Mouse (Mus musculus) liver, embryonic 14.5 days (tissue): ENCODE results near the gene Bcl2l13. TPM values are rescaled to one million over a fixed set of nuclear protein-coding genes. Genes with fewer than 3 reads are reported as not detected.
A peak's percentile ranks its signal among the peaks of the same experiment; 100 is the strongest.

ENCODE experiments used
- ATAC-seq: fragments of 200-750 bp; cut with Nextera tagmentation; 2 replicates; pipeline ENCODE4 v1.8.0; 2017; ENCODE audit warnings: moderate number of reproducible peaks, mild to moderate bottlenecking, moderate library complexity; ENCODE audit not compliant: insufficient read depth
- DNase-seq, 3 experiments: peaks; one replicate each; pipeline ENCODE4 v3.0.0-alpha.2; 2012 to 2013; ENCODE audit warnings: low read depth in 3 of 3, low spot score in 3 of 3
- H3K27ac ChIP-seq: fragments of 300-500 bp; sonication (generic); 2 replicates; pipeline ENCODE4 v1.5.1; 2014; ENCODE audit warnings: moderate library complexity, mild to moderate bottlenecking, control low read depth, inconsistent platforms
- H3K27me3 ChIP-seq: fragments of 300-500 bp; sonication (generic); 2 replicates; pipeline ENCODE4 v1.6.1; 2014; ENCODE audit warnings: mild to moderate bottlenecking, low read length, moderate library complexity; ENCODE audit not compliant: control insufficient read depth, insufficient read depth
- H3K36me3 ChIP-seq: fragments of 300-500 bp; sonication (generic); replicated peaks from 2 replicates; pipeline ENCODE4 v1.6.1; 2014; ENCODE audit warnings: low read depth; ENCODE audit not compliant: control insufficient read depth, insufficient read depth
- H3K4me1 ChIP-seq, 2 experiments: fragments of 200-500 bp in 1 of 2; fragments of 300-500 bp in 1 of 2; sonication (generic) in 1 of 2; replicated peaks; 2 replicates each; pipeline ENCODE4 v1.6.1; 2012 to 2014; ENCODE audit warnings: antibody characterized with exemption in 1 of 2, inconsistent platforms in 1 of 2, low read length in 1 of 2; ENCODE audit not compliant: control insufficient read depth in 2 of 2, insufficient read depth in 2 of 2
- H3K4me2 ChIP-seq: fragments of 300-500 bp; sonication (generic); 2 replicates; pipeline ENCODE4 v1.6.1; 2014; ENCODE audit warnings: low read depth, mild to moderate bottlenecking, control low read depth, moderate library complexity
- H3K4me3 ChIP-seq, 2 experiments: fragments of 200-500 bp in 1 of 2; fragments of 300-500 bp in 1 of 2; sonication (generic) in 1 of 2; 2 replicates each; pipeline ENCODE4 v1.5.1; 2012 to 2014; ENCODE audit warnings: low read depth in 2 of 2, low read length in 2 of 2, mild to moderate bottlenecking in 2 of 2, control low read depth in 1 of 2, inconsistent platforms in 1 of 2, moderate library complexity in 1 of 2; ENCODE audit not compliant: insufficient read depth in 1 of 2
- H3K9ac ChIP-seq: fragments of 300-500 bp; sonication (generic); replicated peaks from 2 replicates; pipeline ENCODE4 v1.6.1; 2014; ENCODE audit warnings: mild to moderate bottlenecking, control low read depth, moderate library complexity
- H3K9me3 ChIP-seq: fragments of 300-500 bp; sonication (generic); 2 replicates; pipeline ENCODE4 v1.6.1; 2016; ENCODE audit warnings: low read length, mixed read lengths; ENCODE audit not compliant: control insufficient read depth
- CTCF ChIP-seq: IDR thresholded peaks from 2 replicates; pipeline ENCODE4 v1.5.1; 2016; ENCODE audit warnings: antibody characterized with exemption, low read depth, control low read depth
- EP300 ChIP-seq: IDR thresholded peaks from 2 replicates; pipeline ENCODE4 v1.6.1; 2016; ENCODE audit warnings: antibody characterized with exemption, low read depth
- WGBS: fragments of 180-500 bp; shearing (Covaris S2); extraction: QIAGEN DNeasy Blood & Tissue Kit; methylation state at CpG from one replicate; pipeline ENCODE4 v1.1.7; 2014; ENCODE audit not compliant: insufficient replicate concordance; 5-methylcytosine and 5-hydroxymethylcytosine counted together
- polyA plus RNA-seq, 2 experiments: library from polyadenylated mRNA; depleted of rRNA in 1 of 2; stranded (reverse) in 1 of 2; unstranded in 1 of 2; fragments of >200 nt; fragmentation: Nextera tagmentation in 1 of 2; extraction: Ambion mirVana in 1 of 2; gene quantifications; 2 replicates each; pipeline versions ENCODE4 v1.2.1 to v1.2.3; 2012 to 2014

Gene Bcl2l13
- polyA plus RNA-seq, 2 experiments: 18.1 to 28.6 TPM

- 89% methylated on average over 8 of the region's 8 CpGs for WGBS
- Histone ChIP-seq H3K4me3 (no peak overlapping the region), H3K4me2 (no peak overlapping the region), H3K4me1 (peaks cover 6 to 13% of the 10 kb centered on the region in 2 experiments; a peak in 3 of 4 replicates), H3K27me3 (no peaks in the 10 kb centered on the region), H3K27ac (no peak overlapping the region), H3K9me3 (no peaks in the 10 kb centered on the region), H3K36me3 (peaks cover 63% of the 10 kb centered on the region), H3K9ac (no peak overlapping the region)
- DNase-seq (no peak), ATAC-seq (no peak)
- peak; percentile 27 for TF ChIP-seq CTCF
- no peak for TF ChIP-seq EP300
These were observed 43.1 kb upstream of the Bcl2l13 start for GRCm38 (mm10) chr6:120792947-120793346.

GRCm38 (mm10) chr6:120795422-120796086 lies 40.5 kb upstream of the Bcl2l13 start:
- H3K27ac ChIP-seq: no peak overlapping the region
- 20% methylated on average over 5 of the region's 5 CpGs for WGBS
- H3K36me3 ChIP-seq: peaks cover 87% of the 10 kb centered on the region
- H3K4me2 ChIP-seq: no peak overlapping the region
- no peak overlapping the region for H3K4me3 ChIP-seq
- no peaks in the 10 kb centered on the region for H3K9me3 ChIP-seq
- no peak for ATAC-seq
- H3K9ac ChIP-seq: no peak overlapping the region
- TF ChIP-seq EP300: no peak
- no peak for TF ChIP-seq CTCF
- H3K27me3 ChIP-seq: no peaks in the 10 kb centered on the region
- DNase-seq: no peak
- peaks cover 3 to 5% of the 10 kb centered on the region in 2 experiments; a peak in 3 of 4 replicates for H3K4me1 ChIP-seq

- Histone ChIP-seq H3K27ac (no peak overlapping the region), H3K4me1 (peaks cover 0 to under 1% of the 10 kb centered on the region in 2 experiments; a peak in 2 of 4 replicates), H3K36me3 (peaks cover 92% of the 10 kb centered on the region), H3K27me3 (no peaks in the 10 kb centered on the region), H3K9ac (no peak overlapping the region), H3K4me3 (no peak overlapping the region), H3K9me3 (no peaks in the 10 kb centered on the region), H3K4me2 (no peak overlapping the region)
- 77% methylated on average over 2 of the region's 2 CpGs for WGBS
- TF ChIP-seq CTCF: no peak
- TF ChIP-seq EP300: no peak
- ATAC-seq (no peak), DNase-seq (no peak)
These were observed 39.9 kb upstream of the Bcl2l13 start for GRCm38 (mm10) chr6:120796111-120796510.

GRCm38 (mm10) chr6:120798019-120798418 lies 38.0 kb upstream of the Bcl2l13 start:
- ATAC-seq: no peak

GRCm38 (mm10) chr6:120798905-120799304 lies 37.1 kb upstream of the Bcl2l13 start:
- H3K4me2 ChIP-seq: no peak overlapping the region
- WGBS: 70% methylated on average over 4 of the region's 4 CpGs
- H3K4me3 ChIP-seq: no peak overlapping the region
- no peaks in the 10 kb centered on the region for H3K4me1 ChIP-seq
- H3K9ac ChIP-seq: no peak overlapping the region
- H3K27ac ChIP-seq: no peak overlapping the region
- no peaks in the 10 kb centered on the region for H3K9me3 ChIP-seq
- ATAC-seq (no peak), DNase-seq (no peak)
- H3K36me3 ChIP-seq: peaks cover 95% of the 10 kb centered on the region
- TF ChIP-seq CTCF: no peak
- TF ChIP-seq EP300: no peak
- H3K27me3 ChIP-seq: no peaks in the 10 kb centered on the region

More at GRCm38 (mm10) chr6:120798019-120798418, 38.0 kb upstream of the Bcl2l13 start:
- Histone ChIP-seq H3K4me3 (no peak overlapping the region), H3K4me2 (no peak overlapping the region), H3K27ac (no peak overlapping the region), H3K9ac (no peak overlapping the region), H3K4me1 (no peaks in the 10 kb centered on the region), H3K36me3 (peaks cover 95% of the 10 kb centered on the region), H3K9me3 (no peaks in the 10 kb centered on the region), H3K27me3 (no peaks in the 10 kb centered on the region)
- no peak for DNase-seq
- WGBS: 82% methylated on average over 7 of the region's 7 CpGs
- no peak for TF ChIP-seq EP300
- TF ChIP-seq CTCF: no peak
